In the genomic region with DNA sequence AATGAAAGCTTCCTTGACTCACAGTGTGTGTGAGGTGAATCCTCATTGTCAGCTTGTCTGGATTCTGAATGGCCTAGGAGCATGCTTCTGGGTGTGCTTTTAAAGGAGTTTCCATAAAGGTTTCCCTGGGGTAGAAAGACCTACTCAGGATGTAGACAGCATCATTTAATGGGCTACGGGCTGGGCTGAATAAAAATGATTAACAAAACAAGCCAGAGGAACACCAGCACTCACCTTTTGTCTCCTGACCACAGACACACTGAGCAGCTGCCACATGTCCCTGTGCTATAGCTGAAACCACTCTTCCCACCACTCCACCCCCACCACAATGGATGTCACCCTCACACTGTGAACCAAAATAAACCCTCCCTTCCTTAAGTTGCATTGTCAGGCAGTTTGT, we compare ENCODE assay signal across 20 mouse cellular contexts.
"Had no signal": no experiment of that assay in that cellular context is flagged by ENCODE, and none has a peak within 500 bp of the region (broad histone marks: within the 10 kb centered on the region; RNA-seq: fewer than 3 reads in every experiment).

No protein-coding gene starts in this region.

- H3K9me3 ChIP-seq: limb, embryonic 10.5 days; limb, embryonic 13.5 days; liver, embryonic 12.5 days; liver, embryonic 15.5 days; lung, embryonic 15.5 days; megakaryocyte, embryonic 14.5 days; midbrain, embryonic 15.5 days had no signal

- H3K36me3 ChIP-seq: limb, embryonic 10.5 days; limb, embryonic 13.5 days; liver, embryonic 12.5 days; liver, embryonic 15.5 days; lung, embryonic 15.5 days; midbrain, embryonic 15.5 days had no signal

- H3K27me3 ChIP-seq: limb, embryonic 13.5 days; liver, embryonic 12.5 days; liver, embryonic 15.5 days; lung, embryonic 15.5 days; megakaryocyte, embryonic 14.5 days; midbrain, embryonic 15.5 days had no signal

- H3K4me1 ChIP-seq: limb, embryonic 10.5 days; limb, embryonic 13.5 days; liver, embryonic 15.5 days; megakaryocyte, embryonic 14.5 days; midbrain, embryonic 15.5 days had no signal

- DNase-seq: kidney, adult 2 months; kidney, postnatal 10 days; kidney, postnatal 4 days; layer of hippocampus, adult 9-11 months; liver; lung, adult 18-20 months; lung, postnatal 10 days; lung, postnatal 36 days; retina, postnatal 1 day; thymus, adult 18-20 months; thymus, postnatal 36 days had no signal

- ATAC-seq: intestine, postnatal 0 days; liver, embryonic 12.5 days; midbrain, embryonic 15.5 days had no signal

- H3K4me3 ChIP-seq: limb, embryonic 10.5 days; limb, embryonic 13.5 days; liver, embryonic 12.5 days; liver, embryonic 15.5 days; lung, embryonic 15.5 days; megakaryocyte, embryonic 14.5 days; midbrain, embryonic 15.5 days had no signal

- H3K27ac ChIP-seq: limb, embryonic 10.5 days; limb, embryonic 13.5 days; liver, embryonic 12.5 days; liver, embryonic 15.5 days; lung, embryonic 15.5 days; midbrain, embryonic 15.5 days had no signal

- H3K4me2 ChIP-seq: limb, embryonic 13.5 days; liver, embryonic 12.5 days; liver, embryonic 15.5 days; lung, embryonic 15.5 days; midbrain, embryonic 11.5 days; midbrain, embryonic 15.5 days had no signal

- H3K9ac ChIP-seq: limb, embryonic 13.5 days; liver, embryonic 12.5 days; liver, embryonic 15.5 days; lung, embryonic 15.5 days; midbrain, embryonic 15.5 days had no signal
